Mouse (Mus musculus) forebrain, embryonic 14.5 days (tissue): ENCODE results near the gene Gal. TPM values are rescaled to one million over a fixed set of nuclear protein-coding genes. Genes with fewer than 3 reads are reported as not detected.

Experiments used
- ATAC-seq: fragments of 200-750 bp; cut with Nextera tagmentation; 2 replicates; pipeline ENCODE4 v1.8.0; 2017; ENCODE audit warnings: mild to moderate bottlenecking, moderate library complexity
- DNase-seq: peaks from one replicate; pipeline ENCODE4 v3.0.0-alpha.2; 2015; ENCODE audit warnings: low spot score
- H3K27ac ChIP-seq: fragments of 300-500 bp; sonication (generic); 2 replicates; pipeline ENCODE4 v1.5.1; 2014; ENCODE audit warnings: low read depth, mild to moderate bottlenecking, control low read depth, low read length, moderate library complexity
- H3K27me3 ChIP-seq: fragments of 300-500 bp; sonication (generic); replicated peaks from 2 replicates; pipeline ENCODE4 v1.6.1; 2014; ENCODE audit warnings: low read length, control low read depth, mixed read lengths; ENCODE audit not compliant: control insufficient read depth, insufficient read depth
- H3K36me3 ChIP-seq: fragments of 300-500 bp; sonication (generic); 2 replicates; pipeline ENCODE4 v1.6.1; 2014; ENCODE audit warnings: low read length, control low read depth; ENCODE audit not compliant: control insufficient read depth, insufficient read depth
- H3K4me1 ChIP-seq: fragments of 300-500 bp; sonication (generic); 2 replicates; pipeline ENCODE4 v1.6.1; 2014; ENCODE audit warnings: antibody characterized with exemption, low read length, control low read depth; ENCODE audit not compliant: control insufficient read depth, insufficient read depth
- H3K4me2 ChIP-seq: fragments of 300-500 bp; sonication (generic); 2 replicates; pipeline ENCODE4 v1.6.1; 2014; ENCODE audit warnings: mild to moderate bottlenecking, control low read depth, low read length
- H3K4me3 ChIP-seq: fragments of 300-500 bp; sonication (generic); 2 replicates; pipeline ENCODE4 v1.5.1; 2014; ENCODE audit warnings: low read depth, low read length, control low read depth
- H3K9ac ChIP-seq: fragments of 300-500 bp; sonication (generic); 2 replicates; pipeline ENCODE4 v1.6.1; 2014; ENCODE audit warnings: mild to moderate bottlenecking, low read length, control low read depth, moderate library complexity
- H3K9me3 ChIP-seq: fragments of 300-500 bp; sonication (generic); replicated peaks from 2 replicates; pipeline ENCODE4 v1.6.1; 2016; ENCODE audit warnings: low read length, control low read depth, mixed read lengths; ENCODE audit not compliant: control insufficient read depth
- WGBS: fragments of 180-500 bp; shearing (Covaris S2); extraction: QIAGEN DNeasy Blood & Tissue Kit; methylation state at CpG from one replicate; pipeline ENCODE4 v1.1.7; 2014; 5-methylcytosine and 5-hydroxymethylcytosine counted together
- polyA plus RNA-seq: library from polyadenylated mRNA; unstranded; fragments of >200 nt; fragmentation: Nextera tagmentation; extraction: Ambion mirVana; gene quantifications from 2 replicates; pipeline ENCODE4 v1.2.1, GENCODE M21; 2014

Gal gene
- polyA plus RNA-seq, 1 experiment from 2014 or later = 5.6 TPM

DNA sequence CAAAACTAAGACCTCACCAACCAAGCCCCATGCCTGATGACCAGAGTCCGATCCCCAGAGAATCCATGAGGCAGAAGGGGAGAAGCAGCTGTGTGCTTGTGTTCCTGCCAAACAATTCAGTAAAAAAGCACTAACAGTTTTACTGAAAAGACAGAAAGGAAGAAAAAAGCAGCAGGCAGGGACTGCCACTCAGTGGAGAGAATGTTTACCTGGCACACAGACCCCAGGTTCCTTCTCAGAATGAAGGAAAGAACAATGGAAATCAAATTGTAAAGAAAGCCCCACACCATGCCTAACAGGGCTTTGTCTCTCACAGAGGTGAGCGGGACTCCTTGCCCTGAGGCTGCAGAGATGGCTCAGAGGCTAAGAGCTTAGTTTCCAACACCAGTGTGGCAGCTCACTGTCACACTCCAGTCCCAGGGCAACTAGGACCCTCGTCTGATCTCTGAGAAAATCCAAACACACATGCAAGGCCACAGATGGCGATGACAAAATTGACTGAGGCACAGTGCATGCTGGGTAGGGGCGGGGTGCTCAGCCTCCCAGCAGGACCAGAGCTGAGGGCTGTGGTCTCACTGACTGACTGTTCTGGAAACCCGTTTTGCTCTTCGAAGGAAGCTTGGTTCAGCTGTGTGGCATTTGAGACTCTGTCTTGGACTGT, 14.9 kb upstream of the Gal start:
- peaks cover 6% of the 10 kb centered on the region; the same call in 1 of the 2 replicates for H3K4me1 ChIP-seq
- no peaks in the 10 kb centered on the region for H3K27me3 ChIP-seq
- no peaks in the 10 kb centered on the region for H3K9me3 ChIP-seq
- ATAC-seq (peak; percentile 74), DNase-seq (peak; percentile 54)
- H3K36me3 ChIP-seq = no peaks in the 10 kb centered on the region
- peak overlapping the region; percentile 63 for H3K27ac ChIP-seq
- 38% methylated on average over 7 of the region's 7 CpGs for WGBS
- H3K9ac ChIP-seq = no peak overlapping the region
- no peak overlapping the region for H3K4me3 ChIP-seq
- H3K4me2 ChIP-seq = no peak overlapping the region

DNA sequence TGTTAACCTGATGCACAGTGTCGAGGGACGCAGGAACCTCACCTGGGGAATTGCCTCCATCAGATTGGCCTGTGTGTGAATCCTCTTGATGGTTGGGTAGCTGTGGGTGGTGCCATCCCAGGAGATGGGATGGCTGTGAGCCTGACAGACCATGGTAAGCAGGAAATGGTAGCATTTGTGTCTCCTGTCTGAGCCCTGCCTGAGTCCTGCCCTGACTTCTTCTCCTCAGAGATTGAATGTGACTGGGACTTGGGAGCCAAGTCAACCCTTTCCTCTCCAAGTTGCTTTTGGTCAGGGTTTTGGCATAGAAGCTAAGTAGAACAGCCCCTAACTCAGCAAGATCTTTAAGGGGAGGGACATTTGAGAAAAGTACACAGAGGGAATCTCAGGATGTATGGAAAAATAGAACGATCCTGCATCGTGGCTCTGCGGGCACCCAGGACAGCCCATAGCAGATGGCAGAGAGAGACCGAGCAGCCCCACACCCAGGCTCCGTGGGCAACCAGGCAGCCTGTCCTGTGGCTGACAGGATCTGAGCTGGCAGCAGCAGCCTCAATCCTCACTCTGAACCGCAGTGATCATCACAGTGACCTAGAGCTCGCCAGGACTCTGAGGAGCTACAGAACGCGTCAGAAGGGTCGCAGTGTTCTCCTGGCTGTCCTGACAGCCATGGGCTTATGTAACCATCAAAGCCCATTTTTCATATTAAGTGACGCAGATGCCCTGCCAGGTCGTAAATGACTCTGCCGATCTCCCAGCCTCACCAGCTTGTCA, 13.9 kb upstream of the Gal start:
- ATAC-seq = no peak
- no peak overlapping the region for H3K9ac ChIP-seq
- 86% methylated on average over 15 of the region's 15 CpGs for WGBS

DNA sequence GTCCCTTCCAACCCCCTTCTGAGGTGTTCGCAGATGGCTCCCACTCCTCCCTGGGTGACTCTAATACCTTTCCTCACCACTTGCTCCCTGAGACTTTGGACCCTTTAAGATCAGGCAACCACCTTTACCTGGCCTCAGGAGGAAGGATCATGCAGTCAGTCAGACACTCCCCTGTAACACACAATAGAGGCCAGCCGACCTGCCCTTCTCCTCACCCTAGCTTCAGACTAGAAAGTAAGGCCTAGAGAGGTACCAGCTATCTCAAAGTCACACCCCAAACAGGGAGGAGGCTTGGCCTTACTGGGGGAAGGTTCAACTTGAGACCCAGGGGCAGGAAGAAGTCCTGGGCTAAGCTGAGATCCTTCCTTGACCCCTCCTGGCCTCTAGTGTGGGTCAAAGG, 9.9 kb upstream of the Gal start:
- Histone ChIP-seq H3K9me3 (no peaks in the 10 kb centered on the region), H3K27ac (no peak overlapping the region), H3K36me3 (no peaks in the 10 kb centered on the region), H3K4me2 (no peak overlapping the region), H3K9ac (no peak overlapping the region), H3K4me1 (peaks cover 4% of the 10 kb centered on the region; the same call in 1 of the 2 replicates), H3K27me3 (no peaks in the 10 kb centered on the region), H3K4me3 (no peak overlapping the region)
- WGBS = 82% methylated on average over 2 of the region's 2 CpGs
- ATAC-seq (no peak), DNase-seq (no peak)

More for the DNA sequence above, 13.9 kb upstream of the Gal start:
- H3K27me3 ChIP-seq = no peaks in the 10 kb centered on the region
- H3K9me3 ChIP-seq = no peaks in the 10 kb centered on the region
- DNase-seq = no peak
- H3K27ac ChIP-seq = no peak overlapping the region
- no peaks in the 10 kb centered on the region for H3K36me3 ChIP-seq
- peaks cover 6% of the 10 kb centered on the region; the same call in 1 of the 2 replicates for H3K4me1 ChIP-seq
- no peak overlapping the region for H3K4me3 ChIP-seq
- no peak overlapping the region for H3K4me2 ChIP-seq

DNA sequence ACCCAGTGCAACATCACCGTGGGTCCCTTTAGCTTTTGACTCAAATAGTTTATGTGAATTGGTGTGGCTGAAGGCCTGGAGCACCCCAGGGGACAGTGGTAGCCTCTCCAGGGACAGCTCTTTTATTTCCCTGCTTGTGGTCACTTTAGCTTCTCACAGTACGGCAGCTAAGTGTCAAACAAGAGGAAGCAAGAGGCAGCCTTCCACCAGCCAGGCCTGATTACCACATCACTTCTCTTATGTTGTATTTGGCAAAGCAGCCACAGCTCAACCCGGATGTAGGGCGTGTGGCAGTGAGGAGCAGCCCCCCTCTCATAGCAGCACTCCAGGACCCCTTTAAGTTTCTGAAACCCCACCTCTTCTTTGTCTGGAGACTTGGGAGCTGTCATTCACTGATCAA, 8.6 kb upstream of the Gal start:
- Histone ChIP-seq H3K36me3 (no peaks in the 10 kb centered on the region), H3K27ac (no peak overlapping the region), H3K4me1 (no peaks in the 10 kb centered on the region), H3K9ac (no peak overlapping the region), H3K9me3 (no peaks in the 10 kb centered on the region), H3K27me3 (no peaks in the 10 kb centered on the region), H3K4me3 (no peak overlapping the region), H3K4me2 (no peak overlapping the region)
- DNase-seq (no peak), ATAC-seq (no peak)
- WGBS = 72% methylated on average over 4 of the region's 4 CpGs

DNA sequence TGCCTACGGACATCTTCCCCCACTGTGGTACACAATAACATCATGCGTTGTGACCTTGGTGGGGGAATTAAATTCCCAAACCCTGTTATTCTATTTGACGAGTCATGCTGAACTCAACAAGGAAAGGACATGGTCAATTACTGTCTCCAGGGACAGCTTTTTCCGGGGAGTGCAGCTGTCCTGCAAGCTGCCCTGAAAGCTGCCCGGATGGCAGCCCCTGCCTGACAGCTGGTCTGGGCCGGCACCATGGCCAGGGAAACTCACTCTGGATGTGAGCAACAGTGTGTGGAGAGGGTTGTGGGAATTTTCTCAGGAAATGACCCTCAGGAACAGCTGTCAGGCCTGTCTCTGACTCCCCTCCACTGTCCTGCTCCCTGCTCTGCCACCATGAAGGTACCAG, 8.1 kb upstream of the Gal start:
- H3K36me3 ChIP-seq = no peaks in the 10 kb centered on the region
- no peak overlapping the region for H3K9ac ChIP-seq
- DNase-seq (no peak), ATAC-seq (no peak)
- 44% methylated on average over 6 of the region's 6 CpGs for WGBS
- H3K4me3 ChIP-seq = no peak overlapping the region
- no peak overlapping the region for H3K27ac ChIP-seq
- no peaks in the 10 kb centered on the region for H3K4me1 ChIP-seq
- no peaks in the 10 kb centered on the region for H3K27me3 ChIP-seq
- H3K9me3 ChIP-seq = no peaks in the 10 kb centered on the region
- H3K4me2 ChIP-seq = no peak overlapping the region

DNA sequence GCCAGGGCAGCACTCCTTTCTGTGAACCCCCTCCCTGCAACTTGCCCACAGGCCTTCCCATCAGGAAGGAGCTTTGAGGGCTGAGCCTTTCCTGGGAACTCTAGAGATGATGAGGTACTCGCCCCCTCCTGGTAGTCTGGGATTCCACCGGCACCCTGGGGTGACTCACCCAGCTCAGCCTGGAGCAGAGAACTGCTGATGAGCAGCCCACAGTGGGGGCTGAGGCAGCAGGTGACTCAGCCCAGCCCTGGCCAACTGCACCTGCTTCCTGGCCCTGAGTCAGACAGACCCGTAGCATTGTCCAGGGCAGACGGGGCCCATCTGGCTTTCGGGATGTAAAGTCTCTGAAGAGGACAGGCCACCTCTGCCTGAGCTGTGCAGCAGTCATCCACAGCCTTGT, 4.9 kb upstream of the Gal start:
- ATAC-seq = no peak
- WGBS = 58% methylated on average over 5 of the region's 5 CpGs
- no peak for DNase-seq

DNA sequence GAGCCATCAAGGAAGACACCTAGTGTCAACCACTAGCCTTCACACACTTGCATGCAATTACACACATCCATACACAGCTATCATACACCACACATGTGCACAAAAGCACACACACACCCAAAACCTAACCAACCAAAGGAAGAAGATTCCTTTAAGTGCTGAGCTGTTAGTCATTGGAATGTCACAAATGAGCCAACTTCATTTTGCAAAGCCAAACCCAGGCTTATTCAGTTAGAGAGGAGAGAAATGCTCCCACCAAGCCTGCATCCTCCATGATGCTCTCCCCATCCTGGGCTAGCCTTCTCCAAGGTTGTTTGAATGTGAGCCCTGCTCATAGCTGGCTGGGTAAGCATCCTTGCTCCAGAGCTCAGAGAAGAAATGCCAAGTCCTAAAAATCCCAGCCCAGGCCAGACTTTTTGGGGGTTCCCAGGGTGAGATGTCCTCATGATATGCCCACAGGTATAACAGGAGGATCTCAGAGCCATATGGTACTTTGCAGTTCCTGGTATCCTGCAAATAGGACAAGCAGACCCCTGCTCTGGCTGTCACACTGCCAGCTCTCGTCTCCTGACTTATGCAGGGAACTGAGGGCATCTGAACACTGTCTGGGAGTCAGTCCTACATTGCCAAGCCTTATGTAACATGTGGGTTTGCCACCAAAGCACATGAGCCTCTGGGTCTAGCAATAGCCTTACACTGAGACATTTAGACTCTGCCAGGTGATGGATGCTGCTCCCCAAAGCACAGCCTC, 8.6 kb downstream of the Gal start:
- WGBS = 63% methylated on average over 1 of the region's 1 CpGs
- Histone ChIP-seq H3K4me2 (no peak overlapping the region), H3K9ac (no peak overlapping the region), H3K27ac (no peak overlapping the region), H3K9me3 (no peaks in the 10 kb centered on the region), H3K27me3 (no peaks in the 10 kb centered on the region), H3K4me1 (no peaks in the 10 kb centered on the region), H3K4me3 (no peak overlapping the region), H3K36me3 (no peaks in the 10 kb centered on the region)
- DNase-seq (no peak), ATAC-seq (no peak)

More for the DNA sequence above, 4.9 kb upstream of the Gal start:
- no peak overlapping the region for H3K27ac ChIP-seq
- no peaks in the 10 kb centered on the region for H3K9me3 ChIP-seq
- no peaks in the 10 kb centered on the region for H3K4me1 ChIP-seq
- H3K4me2 ChIP-seq = no peak overlapping the region
- H3K36me3 ChIP-seq = no peaks in the 10 kb centered on the region
- H3K27me3 ChIP-seq = no peaks in the 10 kb centered on the region; the same call in 1 of the 2 replicates
- H3K9ac ChIP-seq = no peak overlapping the region
- H3K4me3 ChIP-seq = no peak overlapping the region

DNA sequence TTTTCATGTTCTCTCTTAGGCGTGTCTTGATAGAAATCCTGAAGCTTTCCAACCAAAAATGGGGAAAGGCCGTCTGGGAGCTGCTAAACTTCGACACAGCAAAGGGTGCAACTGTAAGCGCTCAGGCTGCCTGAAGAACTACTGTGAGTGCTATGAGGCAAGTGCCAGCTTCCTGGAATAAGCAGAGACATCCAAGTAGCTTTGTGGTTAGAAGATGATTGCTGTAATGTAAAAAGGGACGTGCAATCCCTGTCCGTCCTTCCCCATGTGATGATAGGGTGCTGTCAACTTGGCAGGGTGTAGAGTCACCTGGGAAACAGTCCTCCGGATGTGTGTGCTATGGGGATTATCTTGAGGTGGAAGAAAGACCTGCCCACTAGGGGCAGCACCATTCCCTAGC, 10.3 kb downstream of the Gal start:
- 80% methylated on average over 7 of the region's 7 CpGs for WGBS
- Histone ChIP-seq H3K4me2 (no peak overlapping the region), H3K4me3 (no peak overlapping the region), H3K9me3 (no peaks in the 10 kb centered on the region), H3K36me3 (no peaks in the 10 kb centered on the region), H3K27me3 (no peaks in the 10 kb centered on the region), H3K27ac (no peak overlapping the region), H3K9ac (no peak overlapping the region), H3K4me1 (no peaks in the 10 kb centered on the region)
- DNase-seq (no peak), ATAC-seq (no peak)
